Mouse (Mus musculus): ENCODE measurements around the gene Nos3. TPM values are rescaled to one million over a fixed set of nuclear protein-coding genes. Genes with fewer than 3 reads are reported as not detected.

Nos3 gene
- polyA plus RNA-seq, 1 experiment from 2014 or later, result 45.9 TPM

- H3K9me3 ChIP-seq (replicated peaks), result no peaks in the 10 kb centered on the region
- ATAC-seq (ENCODE audit: insufficient number of reproducible peaks, low FRiP score), result no peak
- 8% methylated on average over 4 of the region's 4 CpGs for WGBS
- no peaks in the 10 kb centered on the region for H3K36me3 ChIP-seq
- peaks cover 55% of the 10 kb centered on the region for H3K4me1 ChIP-seq (replicated peaks)
- H3K27me3 ChIP-seq (replicated peaks), result no peaks in the 10 kb centered on the region
- H3K4me3 ChIP-seq, result peak overlapping the region; percentile 82; the same call in 1 of the 2 replicates
- peak overlapping the region; percentile 99 for H3K27ac ChIP-seq (ENCODE audit: poor library complexity, severe bottlenecking)
- peak overlapping the region; percentile 97 for H3K9ac ChIP-seq
- H3K4me2 ChIP-seq, result peak overlapping the region; percentile 91
Measured at GRCm38 (mm10) chr5:24353327-24353726, 11.3 kb upstream of the Nos3 start.

GRCm38 (mm10) chr5:24356764-24357163 lies 7.8 kb upstream of the Nos3 start:
- ATAC-seq (ENCODE audit: insufficient number of reproducible peaks, low FRiP score), result no peak
- H3K4me1 ChIP-seq (replicated peaks), result peaks cover 41% of the 10 kb centered on the region
- H3K9ac ChIP-seq, result no peak overlapping the region
- H3K9me3 ChIP-seq (replicated peaks), result no peaks in the 10 kb centered on the region
- WGBS, result 59% methylated on average over 4 of the region's 4 CpGs
- no peak overlapping the region for H3K4me2 ChIP-seq
- H3K4me3 ChIP-seq, result no peak overlapping the region
- H3K36me3 ChIP-seq, result no peaks in the 10 kb centered on the region
- no peak overlapping the region for H3K27ac ChIP-seq (ENCODE audit: poor library complexity, severe bottlenecking)
- H3K27me3 ChIP-seq (replicated peaks), result no peaks in the 10 kb centered on the region

- no peaks in the 10 kb centered on the region for H3K36me3 ChIP-seq
- no peak overlapping the region for H3K4me2 ChIP-seq
- 8% methylated on average over 7 of the region's 7 CpGs for WGBS
- no peak overlapping the region for H3K9ac ChIP-seq
- peaks cover 34% of the 10 kb centered on the region for H3K4me1 ChIP-seq (replicated peaks)
- H3K4me3 ChIP-seq, result no peak overlapping the region
- no peak overlapping the region for H3K27ac ChIP-seq (ENCODE audit: poor library complexity, severe bottlenecking)
- H3K27me3 ChIP-seq (replicated peaks), result no peaks in the 10 kb centered on the region
- ATAC-seq (ENCODE audit: insufficient number of reproducible peaks, low FRiP score), result no peak
- H3K9me3 ChIP-seq (replicated peaks), result no peaks in the 10 kb centered on the region
Measured at GRCm38 (mm10) chr5:24357461-24357860, 7.1 kb upstream of the Nos3 start.

GRCm38 (mm10) chr5:24360792-24361454 lies 3.7 kb upstream of the Nos3 start:
- Histone ChIP-seq H3K4me3 (no peak overlapping the region), H3K36me3 (no peaks in the 10 kb centered on the region), H3K4me1 (replicated peaks) (peaks cover 19% of the 10 kb centered on the region), H3K4me2 (no peak overlapping the region), H3K27ac (ENCODE audit: poor library complexity, severe bottlenecking) (0 out of 2 replicates have a peak overlapping the region, but pooled peaks have one; percentile 41), H3K27me3 (replicated peaks) (no peaks in the 10 kb centered on the region), H3K9ac (no peak overlapping the region), H3K9me3 (replicated peaks) (no peaks in the 10 kb centered on the region)
- 0% methylated on average over 7 of the region's 7 CpGs for WGBS
- ATAC-seq (ENCODE audit: insufficient number of reproducible peaks, low FRiP score), result peak; percentile 73

DNA sequence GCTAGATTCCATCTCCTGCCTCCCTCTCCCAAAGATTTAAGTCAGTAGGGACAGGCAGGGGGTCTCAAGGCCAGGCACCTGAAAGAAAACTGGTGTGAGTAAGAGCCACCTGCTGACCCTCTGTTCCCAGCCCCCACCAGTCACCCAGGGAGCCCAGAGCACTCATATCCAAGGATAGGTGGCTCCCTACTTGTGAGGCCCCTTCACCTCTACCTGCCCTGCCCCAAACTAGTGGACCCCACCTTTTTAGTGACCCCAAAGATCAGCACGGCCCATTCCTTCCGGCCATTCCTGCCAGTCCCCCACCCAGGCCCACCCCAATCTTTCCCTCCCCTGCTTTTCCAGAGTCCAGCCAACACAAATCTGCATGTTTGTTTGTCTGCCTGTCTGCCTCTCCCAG lies 1.1 kb upstream of the Nos3 start:
- H3K4me3 ChIP-seq, result no peak overlapping the region
- H3K36me3 ChIP-seq, result no peaks in the 10 kb centered on the region
- no peak overlapping the region for H3K9ac ChIP-seq
- no peak overlapping the region for H3K27ac ChIP-seq (ENCODE audit: poor library complexity, severe bottlenecking)
- WGBS, result 63% methylated on average over 2 of the region's 2 CpGs
- no peaks in the 10 kb centered on the region for H3K9me3 ChIP-seq (replicated peaks)
- no peak for ATAC-seq (ENCODE audit: insufficient number of reproducible peaks, low FRiP score)
- H3K27me3 ChIP-seq (replicated peaks), result no peaks in the 10 kb centered on the region
- no peak overlapping the region for H3K4me2 ChIP-seq
- H3K4me1 ChIP-seq (replicated peaks), result peaks cover 35% of the 10 kb centered on the region

DNA sequence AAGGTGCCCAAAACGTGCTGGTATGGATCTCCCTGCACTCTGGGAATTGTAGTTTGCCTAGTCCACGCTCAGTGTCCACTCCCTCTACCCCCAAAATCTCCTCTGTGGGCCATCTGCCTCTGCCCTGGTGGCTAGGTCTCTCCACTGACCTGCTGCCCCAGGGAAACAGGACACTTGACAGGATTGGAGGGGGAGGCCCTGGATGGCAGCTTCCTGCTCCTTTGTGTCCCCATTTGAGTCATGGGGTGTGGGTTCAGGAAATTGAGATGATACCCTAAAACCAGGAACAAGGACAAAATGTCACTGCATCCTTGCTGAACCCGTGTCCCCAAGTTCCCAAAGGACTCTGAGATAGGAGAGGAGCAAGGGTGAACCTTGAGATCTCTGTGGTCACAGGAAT lies 549 bp upstream of the Nos3 start:
- Histone ChIP-seq H3K9me3 (replicated peaks) (no peaks in the 10 kb centered on the region), H3K9ac (no peak overlapping the region), H3K4me3 (no peak overlapping the region), H3K4me2 (no peak overlapping the region), H3K27me3 (replicated peaks) (no peaks in the 10 kb centered on the region), H3K27ac (ENCODE audit: poor library complexity, severe bottlenecking) (peak overlapping the region; percentile 84), H3K4me1 (replicated peaks) (peaks cover 35% of the 10 kb centered on the region), H3K36me3 (no peaks in the 10 kb centered on the region; the same call in 1 of the 2 replicates)
- ATAC-seq (ENCODE audit: insufficient number of reproducible peaks, low FRiP score), result no peak
- WGBS, result 47% methylated on average over 3 of the region's 3 CpGs

GRCm38 (mm10) chr5:24364963-24365362 lies 353 bp downstream of the Nos3 start:
- Histone ChIP-seq H3K36me3 (no peaks in the 10 kb centered on the region; the same call in 1 of the 2 replicates), H3K4me3 (peak overlapping the region; percentile 46), H3K27me3 (replicated peaks) (no peaks in the 10 kb centered on the region), H3K9ac (peak overlapping the region; percentile 61), H3K27ac (ENCODE audit: poor library complexity, severe bottlenecking) (peak overlapping the region; percentile 84), H3K4me2 (peak overlapping the region; percentile 63), H3K9me3 (replicated peaks) (no peaks in the 10 kb centered on the region), H3K4me1 (replicated peaks) (peaks cover 35% of the 10 kb centered on the region)
- no peak for ATAC-seq (ENCODE audit: insufficient number of reproducible peaks, low FRiP score)
- 76% methylated on average over 10 of the region's 10 CpGs for WGBS

DNA sequence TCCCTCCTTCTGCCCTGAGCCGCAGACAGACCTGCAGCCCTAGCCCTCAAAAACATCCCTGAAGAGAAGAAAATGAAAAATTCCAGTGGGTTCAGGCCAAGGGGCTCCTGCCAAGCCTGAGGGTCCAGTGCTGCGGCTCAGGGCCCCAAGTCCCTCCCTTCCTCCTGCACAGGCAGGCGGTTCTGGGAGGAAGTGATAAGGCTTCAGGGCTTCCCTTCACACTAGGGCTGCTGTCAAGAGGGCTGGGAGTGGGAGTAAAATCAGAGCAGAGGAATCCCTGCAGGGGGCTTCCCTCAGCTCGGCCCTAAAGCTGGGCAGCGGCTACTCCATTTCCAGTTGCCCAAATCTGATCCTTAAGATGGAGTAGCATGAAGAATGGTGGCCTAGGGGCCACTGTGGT lies 918 bp downstream of the Nos3 start:
- Histone ChIP-seq H3K4me2 (peak overlapping the region; percentile 63), H3K27ac (ENCODE audit: poor library complexity, severe bottlenecking) (peak overlapping the region; percentile 84), H3K9me3 (replicated peaks) (no peaks in the 10 kb centered on the region), H3K27me3 (replicated peaks) (no peaks in the 10 kb centered on the region), H3K9ac (peak overlapping the region; percentile 61), H3K4me3 (peak overlapping the region; percentile 46), H3K4me1 (replicated peaks) (peaks cover 33% of the 10 kb centered on the region), H3K36me3 (no peaks in the 10 kb centered on the region; the same call in 1 of the 2 replicates)
- WGBS, result 9% methylated on average over 5 of the region's 5 CpGs
- peak; percentile 38; the same call in 1 of the 2 replicates for ATAC-seq (ENCODE audit: insufficient number of reproducible peaks, low FRiP score)

- Histone ChIP-seq H3K36me3 (no peaks in the 10 kb centered on the region; the same call in 1 of the 2 replicates), H3K9me3 (replicated peaks) (no peaks in the 10 kb centered on the region), H3K4me2 (peak overlapping the region; percentile 63), H3K9ac (no peak overlapping the region), H3K27me3 (replicated peaks) (no peaks in the 10 kb centered on the region), H3K4me1 (replicated peaks) (peaks cover 28% of the 10 kb centered on the region), H3K27ac (ENCODE audit: poor library complexity, severe bottlenecking) (no peak overlapping the region), H3K4me3 (peak overlapping the region; percentile 46)
- no peak for ATAC-seq (ENCODE audit: insufficient number of reproducible peaks, low FRiP score)
- 68% methylated on average over 9 of the region's 9 CpGs for WGBS
Measured at GRCm38 (mm10) chr5:24366426-24366825, 1.8 kb downstream of the Nos3 start.

DNA sequence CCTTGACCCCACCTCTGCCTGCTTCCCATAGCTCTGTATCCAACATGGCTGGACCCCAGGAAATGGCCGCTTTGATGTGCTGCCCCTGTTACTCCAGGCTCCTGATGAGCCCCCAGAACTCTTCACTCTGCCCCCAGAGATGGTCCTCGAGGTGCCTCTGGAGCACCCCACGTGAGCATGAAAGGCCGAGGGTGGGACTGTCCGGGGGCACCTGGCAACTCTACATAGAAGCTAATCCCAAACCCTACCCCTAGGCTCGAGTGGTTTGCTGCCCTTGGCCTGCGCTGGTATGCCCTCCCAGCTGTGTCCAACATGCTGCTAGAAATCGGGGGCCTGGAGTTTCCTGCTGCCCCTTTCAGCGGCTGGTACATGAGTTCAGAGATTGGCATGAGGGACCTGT lies 5.2 kb downstream of the Nos3 start:
- WGBS, result 78% methylated on average over 9 of the region's 9 CpGs
- Histone ChIP-seq H3K4me2 (no peak overlapping the region), H3K9ac (no peak overlapping the region)

DNA sequence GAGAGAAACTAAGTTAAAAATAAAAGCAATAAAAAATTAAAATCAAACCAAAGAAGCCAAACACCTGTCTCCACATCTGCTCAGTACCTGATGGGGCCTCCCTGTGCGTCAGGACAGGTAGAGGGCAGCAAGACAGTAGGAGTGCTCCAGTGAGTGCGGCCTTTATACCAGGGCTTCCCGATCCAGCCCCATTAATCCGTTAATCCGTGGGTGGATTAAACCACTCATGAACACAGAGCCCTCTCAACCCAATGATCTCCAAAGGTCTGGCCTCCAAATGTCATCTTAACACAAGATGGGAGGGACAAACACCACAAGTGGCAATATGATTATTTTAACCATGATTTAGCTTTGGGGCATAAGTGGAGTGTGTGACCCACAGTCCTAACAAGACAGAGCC lies 9.2 kb downstream of the Nos3 start:
- H3K36me3 ChIP-seq, result no peaks in the 10 kb centered on the region; the same call in 1 of the 2 replicates
- H3K4me2 ChIP-seq, result 0 out of 2 replicates have a peak overlapping the region, but pooled peaks have one; percentile 22
- ATAC-seq (ENCODE audit: insufficient number of reproducible peaks, low FRiP score), result no peak
- H3K4me1 ChIP-seq (replicated peaks), result peaks cover 27% of the 10 kb centered on the region
- H3K9ac ChIP-seq, result no peak overlapping the region
- H3K9me3 ChIP-seq (replicated peaks), result no peaks in the 10 kb centered on the region
- H3K4me3 ChIP-seq, result no peak overlapping the region
- WGBS, result 77% methylated on average over 5 of the region's 5 CpGs
- no peak overlapping the region for H3K27ac ChIP-seq (ENCODE audit: poor library complexity, severe bottlenecking)
- no peaks in the 10 kb centered on the region for H3K27me3 ChIP-seq (replicated peaks)

More for the DNA sequence above, 5.2 kb downstream of the Nos3 start:
- Histone ChIP-seq H3K27ac (ENCODE audit: poor library complexity, severe bottlenecking) (no peak overlapping the region), H3K9me3 (replicated peaks) (no peaks in the 10 kb centered on the region), H3K4me3 (no peak overlapping the region), H3K27me3 (replicated peaks) (no peaks in the 10 kb centered on the region), H3K4me1 (replicated peaks) (peaks cover 37% of the 10 kb centered on the region), H3K36me3 (no peaks in the 10 kb centered on the region; the same call in 1 of the 2 replicates)
- ATAC-seq (ENCODE audit: insufficient number of reproducible peaks, low FRiP score), result no peak

Measured in heart, embryonic 12.5 days (tissue).